Mouse (Mus musculus): Measurements from ENCODE around the gene Smim26. TPM values are rescaled to one million over a fixed set of nuclear protein-coding genes. Genes with fewer than 3 reads are reported as not detected.

Gene Smim26
- polyA plus RNA-seq (2017; shearing (Covaris generic)): 25.6 TPM

DNA sequence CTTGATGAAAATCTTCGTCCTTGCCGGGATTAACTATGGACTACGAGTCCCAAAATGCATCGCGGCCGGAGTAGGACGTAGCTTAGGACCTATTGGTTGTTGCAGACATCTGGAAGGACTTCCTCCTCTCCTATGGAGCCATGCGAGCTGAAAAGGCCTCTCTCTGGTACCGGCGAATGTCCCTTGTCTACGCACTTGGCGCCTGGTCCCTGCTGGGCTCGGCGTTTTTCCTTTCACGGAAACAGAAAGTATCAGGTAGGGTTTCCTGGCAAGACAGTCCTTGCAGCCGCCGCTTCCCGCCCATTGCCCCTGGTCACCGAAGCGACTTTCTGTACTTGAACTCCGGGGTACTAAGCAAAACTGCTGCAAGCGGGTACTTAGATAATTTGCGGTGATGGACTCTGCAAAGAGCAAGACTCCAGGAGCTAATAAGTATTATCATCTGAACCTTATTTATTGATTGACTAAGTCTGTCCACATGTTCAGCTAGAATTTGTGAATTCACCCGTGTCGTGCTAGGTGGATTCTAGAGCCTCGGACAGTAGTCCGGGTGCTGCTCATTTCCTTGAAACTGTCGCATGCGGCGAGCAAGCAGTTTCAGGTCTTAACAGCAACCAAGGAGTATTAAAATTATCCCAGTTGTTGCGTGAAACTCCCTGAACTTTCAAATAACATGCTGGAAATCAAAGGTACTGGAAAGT is at the start of gene Smim26:
TSS of gene Smim26 (plus strand) at position 104 of the 701 bp plus-strand sequence.

GRCm38 (mm10) chr2:144550529-144550928 is 43.3 kb upstream of the Smim26 start, which contains the start of gene Rbbp9:
Gene Rbbp9, minus strand, starts transcription at chr2:144550869.

DNA sequence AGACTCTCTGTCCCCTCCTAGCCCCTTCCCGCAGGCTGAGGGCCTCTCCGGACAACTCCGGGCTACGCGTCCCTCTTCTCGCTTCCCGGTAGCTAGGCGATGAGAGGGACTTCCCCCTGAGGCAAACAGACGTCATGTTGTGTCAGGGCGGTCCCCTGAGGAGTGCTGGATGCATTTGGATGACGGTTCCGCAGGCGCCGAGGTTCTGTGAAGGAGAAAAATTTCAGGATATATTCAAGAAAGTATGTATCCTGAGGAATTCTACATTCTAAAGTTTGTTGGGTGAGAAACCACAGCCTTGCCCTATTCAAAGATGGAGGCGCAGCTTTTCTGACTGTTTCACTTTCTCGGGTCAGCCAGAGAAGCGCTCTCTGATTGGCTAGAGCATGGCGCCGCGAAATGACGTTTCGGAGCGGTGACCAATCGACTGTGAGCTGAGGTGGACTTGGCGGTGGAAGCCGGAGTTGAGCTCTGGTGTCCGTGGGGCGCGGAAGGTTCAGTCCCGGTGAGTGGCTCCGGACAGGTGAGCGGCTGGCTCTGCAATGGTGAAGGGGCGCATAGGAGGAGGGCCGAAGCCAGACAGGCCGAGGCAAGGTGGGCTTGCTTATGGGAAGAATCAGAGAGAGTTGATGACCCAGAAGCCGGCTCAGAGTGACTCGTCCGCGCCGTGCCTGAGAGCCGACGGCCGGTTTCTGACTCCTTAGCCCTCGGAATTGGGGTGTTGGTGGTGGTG is 37.9 kb upstream of the Smim26 start, which contains the start of gene Sec23b:
TSS of gene Sec23b (plus strand) at position 410 of the 733 bp plus-strand sequence.

GRCm38 (mm10) chr2:144599831-144600687 is 6.2 kb downstream of the Smim26 start, which contains the start of gene Dtd1:
Gene Dtd1, plus strand, starts transcription at chr2:144599897.

Other genes with a start within 250 kb of the Smim26 start
- gene Kat14, start 225.1 kb upstream of the Smim26 start, polyA plus RNA-seq (2017; shearing (Covaris generic)): 34.8 TPM
- gene Pet117, start 225.1 kb upstream of the Smim26 start, polyA plus RNA-seq (2017; shearing (Covaris generic)): 2.9 TPM
- 0.31 TPM for gene Dzank1, start 66.6 kb upstream of the Smim26 start, polyA plus RNA-seq (2017; shearing (Covaris generic))
- 29.0 TPM for gene Polr3f, start 66.3 kb upstream of the Smim26 start, polyA plus RNA-seq (2017; shearing (Covaris generic))
- 9.9 TPM for gene Rbbp9, start 43.2 kb upstream of the Smim26 start, polyA plus RNA-seq (2017; shearing (Covaris generic))
- gene Sec23b, start 37.8 kb upstream of the Smim26 start, polyA plus RNA-seq (2017; shearing (Covaris generic)): 78.2 TPM
- 63.6 TPM for gene Dtd1, start 5.8 kb downstream of the Smim26 start, polyA plus RNA-seq (2017; shearing (Covaris generic))
- not detected for gene Scp2d1, start 229.6 kb downstream of the Smim26 start, polyA plus RNA-seq (2017; shearing (Covaris generic))

Data from CD4-positive, CD25-positive, alpha-beta regulatory T cell (primary cell).